ENCODE assay signal across 8 mouse cellular contexts in the genomic region with DNA sequence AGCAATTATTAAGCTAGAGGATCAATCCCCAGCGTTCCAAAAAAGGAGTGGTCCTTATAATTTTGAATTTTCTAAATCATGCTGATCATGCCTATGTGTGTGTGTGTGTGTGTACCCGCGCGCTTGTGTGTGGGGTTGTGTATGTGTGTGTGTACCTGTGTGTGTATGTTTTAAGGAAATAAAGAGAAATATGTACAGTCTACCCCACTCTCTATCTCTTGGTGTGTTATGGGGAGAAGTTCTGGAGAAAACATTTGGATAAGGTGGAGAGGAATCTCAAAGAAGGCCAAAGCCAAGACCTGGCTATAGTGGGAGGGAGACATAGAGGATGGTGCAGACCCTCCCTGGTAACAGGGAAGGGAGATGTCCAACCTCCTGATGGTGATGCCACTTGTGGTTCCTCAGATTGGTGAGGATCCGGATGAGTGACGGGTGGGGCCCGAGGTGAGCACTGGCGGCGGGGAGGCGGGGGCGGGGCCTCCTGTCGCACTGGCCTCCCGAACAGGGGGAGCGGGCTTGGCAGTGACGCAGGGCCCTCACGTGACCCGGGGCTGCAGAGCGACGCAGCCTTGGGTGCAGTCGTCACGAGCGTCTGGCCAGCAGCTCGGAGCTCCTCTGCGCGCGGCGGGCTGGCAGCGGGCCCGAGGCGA. TPM values are rescaled to one million over a fixed set of nuclear protein-coding genes. Genes with fewer than 3 reads are reported as not detected.
DNase-seq lines count a peak whose midpoint lies in the region; ATAC-seq and TF ChIP-seq lines count a peak whose summit lies in the region.
"Not testable (repeated sequence)": the region's sequence is repeated elsewhere in the genome, so short reads cannot be mapped to it uniquely, and the experiment has no call there.

A gene (plus strand): TSS at position 511 of the 650 bp plus-strand sequence.

- not testable (repeated sequence) for TF ChIP-seq CTCF in G1E (IDR thresholded peaks at IDR 0.05; ENCODE audit: low read depth, low read length)

- H3K4me3 ChIP-seq in G1E (ENCODE audit: low read depth, low read length), result peak within 1 kb of the TSS; percentile 68
- peak within 1 kb of the TSS; percentile 46 for H3K4me3 ChIP-seq in hindbrain, embryonic 13.5 days
- H3K4me3 ChIP-seq in neural tube, embryonic 11.5 days (ENCODE audit: low read depth, low read length), result peak within 1 kb of the TSS; percentile 38

- not testable (repeated sequence) for H3K9me3 ChIP-seq in G1E (replicated peaks); hindbrain, embryonic 13.5 days; neural tube, embryonic 11.5 days (ENCODE audit: control insufficient read depth, low read length)

- peak within 1 kb of the TSS; percentile 70 for H3K9ac ChIP-seq in hindbrain, embryonic 13.5 days
- peak within 1 kb of the TSS; percentile 26; the same call in 1 of the 2 replicates for H3K9ac ChIP-seq in neural tube, embryonic 11.5 days (ENCODE audit: low read length)

- H3K27me3 ChIP-seq in G1E (ENCODE audit: insufficient read depth, low read length); hindbrain, embryonic 13.5 days; neural tube, embryonic 11.5 days (ENCODE audit: control insufficient read depth, insufficient read depth, low read length): not testable (repeated sequence)

- peak within 1 kb of the TSS; percentile 61 for H3K4me2 ChIP-seq in hindbrain, embryonic 13.5 days
- H3K4me2 ChIP-seq in neural tube, embryonic 11.5 days (ENCODE audit: low read depth), result peak within 1 kb of the TSS; percentile 40

- not testable (repeated sequence) for H3K4me1 ChIP-seq in G1E (ENCODE audit: insufficient read depth, low read depth, low read length); neural tube, embryonic 11.5 days (ENCODE audit: control insufficient read depth, insufficient read depth, low read length)
- peaks cover 11% of the 10 kb centered on the region for H3K4me1 ChIP-seq in hindbrain, embryonic 13.5 days (replicated peaks)

- not testable (repeated sequence) for DNase-seq in G1E (ENCODE audit: low spot score)
- DNase-seq in cerebellum, postnatal 10 days, result peak; percentile 74 to 92
- peak; percentile 22 to 45 for DNase-seq in frontal cortex, postnatal 36 days (ENCODE audit: low spot score in 2 of 2)
- DNase-seq in layer of hippocampus, adult 8-10 months (ENCODE audit: low spot score in 2 of 2), result peak; percentile 31 to 46
- DNase-seq in lung, adult 18-20 months, result peak; percentile 49 to 63
- DNase-seq in neural tube, embryonic 11.5 days (ENCODE audit: low spot score), result peak; percentile 22
- peak; percentile 56 for DNase-seq in testis, postnatal 10 days (ENCODE audit: low spot score)

- whole genome bisulfite sequencing in hindbrain, embryonic 13.5 days, result 78% methylated on average over 4 of the region's 30 CpGs
- 76% methylated on average over 4 of the region's 30 CpGs for WGBS in neural tube, embryonic 11.5 days

- peak; percentile 88 for ATAC-seq in G1E (ENCODE audit: extremely low read depth, insufficient number of reproducible peaks, low FRiP score, poor library complexity, severe bottlenecking)
- ATAC-seq in hindbrain, embryonic 13.5 days (ENCODE audit: low FRiP score), result peak; percentile 97
- ATAC-seq in neural tube, embryonic 11.5 days (ENCODE audit: insufficient read depth, low FRiP score, low TSS enrichment), result peak; percentile 99

- peak within 1 kb of the TSS; percentile 85 for H3K27ac ChIP-seq in hindbrain, embryonic 13.5 days
- H3K27ac ChIP-seq in neural tube, embryonic 11.5 days (ENCODE audit: low read depth, low read length), result not testable (repeated sequence)

- peaks cover 13% of the 10 kb centered on the region for H3K36me3 ChIP-seq in G1E (replicated peaks)
- H3K36me3 ChIP-seq in hindbrain, embryonic 13.5 days; neural tube, embryonic 11.5 days (ENCODE audit: control insufficient read depth, insufficient read depth, low read length): not testable (repeated sequence)

RNA-seq across cellular contexts. Expression of the gene that starts here (rescaled TPM):
- 269 and 293 TPM in 2 replicates for total RNA-seq in G1E (2014; fragmentation: Nextera tagmentation)
- 192 and 233 TPM in 2 replicates for total RNA-seq in G1E (2017)
- polyA plus RNA-seq in G1E (2012), result 525 and 668 TPM in 2 replicates
- polyA plus RNA-seq in hindbrain, embryonic 13.5 days (2015; fragmentation: Nextera tagmentation; extraction: Ambion mirVana), result 724 and 725 TPM in 2 replicates
- 100 to 1,000 TPM; 218 to 305 (median 262) TPM for total RNA-seq in layer of hippocampus, adult 8-10 months (2022)
- polyA plus RNA-seq in neural tube, embryonic 11.5 days (2014; fragmentation: Nextera tagmentation; extraction: Ambion mirVana), result 670 and 697 TPM in 2 replicates
